Mouse (Mus musculus): Measurements from ENCODE around the gene Tmem40. TPM values are rescaled to one million over a fixed set of nuclear protein-coding genes. Genes with fewer than 3 reads are reported as not detected.
A peak's percentile ranks its signal among the peaks of the same experiment; 100 is the strongest.

The Tmem40 gene
- total and polyA plus RNA-seq, 3 experiments: not detected

DNA sequence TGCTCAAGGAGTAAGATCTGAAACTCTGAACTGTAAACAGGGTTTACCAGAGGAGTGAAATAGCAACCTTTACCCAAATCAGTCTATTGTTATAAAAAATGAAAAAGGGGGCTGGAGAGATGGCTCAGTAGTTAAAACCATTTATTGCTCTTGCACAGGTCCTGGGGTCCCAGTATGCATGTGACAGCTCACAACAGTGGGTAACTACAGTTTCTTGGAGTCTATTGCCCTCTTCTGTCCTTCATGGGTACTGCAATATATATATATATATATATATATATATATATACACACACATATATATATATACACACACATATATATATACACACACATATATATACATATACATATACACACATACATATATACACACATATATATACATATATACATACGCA is 10.4 kb upstream of the Tmem40 start:
- H3K36me3 ChIP-seq (replicated peaks in 1 of 2; ENCODE audit: control insufficient read depth in 1 of 2, insufficient read depth in 1 of 2, low read length in 1 of 2): peaks cover 0 to 6% of the 10 kb centered on the region in 2 experiments
- H3K79me2 ChIP-seq (replicated peaks; ENCODE audit: control insufficient read depth, extremely low read depth, insufficient read depth, poor library complexity, severe bottlenecking): peaks cover 4% of the 10 kb centered on the region
- H3K4me3 ChIP-seq (replicated peaks in 1 of 3; ENCODE audit: low read depth in 2 of 3, low read length in 2 of 3, poor library complexity in 1 of 3): no peak overlapping the region
- H3K9me3 ChIP-seq (replicated peaks; ENCODE audit: low read length): no peaks in the 10 kb centered on the region
- H3K4me1 ChIP-seq (ENCODE audit: control insufficient read depth in 1 of 2, insufficient read depth in 2 of 2): peaks cover 6 to 24% of the 10 kb centered on the region in 2 experiments
- no peak for DNase-seq (ENCODE audit: extremely low read depth)
- TF ChIP-seq CTCF (conservative IDR thresholded peaks at IDR 0.05 in 1 of 2, IDR thresholded peaks at IDR 0.05 in 1 of 2; ENCODE audit: low read depth in 2 of 2, low read length in 2 of 2): peak in 1 of 2 experiments; percentile 44; a peak in 2 of 4 replicates
- no peak for TF ChIP-seq TBP (conservative IDR thresholded peaks at IDR 0.05; ENCODE audit: low read depth, low read length)
- TF ChIP-seq RAD21 (IDR thresholded peaks at IDR 0.05; ENCODE audit: low read depth, low read length): peak; percentile 39
- no peaks in the 10 kb centered on the region for H3K27me3 ChIP-seq (replicated peaks)
- H3K27ac ChIP-seq (ENCODE audit: insufficient read depth, low read depth): no peak overlapping the region
- H3K4me2 ChIP-seq (ENCODE audit: insufficient read depth, low read depth, poor library complexity, severe bottlenecking): no peak overlapping the region
- dilution Hi-C loops (cut with MboI; ENCODE audit: extremely low pct_ligation_motif_present, extremely low pct_unique_long_range_greater_than_20kb, low sequenced_read_pairs): no loop called here
- H3K9ac ChIP-seq (ENCODE audit: insufficient read depth, low read depth): no peak overlapping the region
- in situ Hi-C loops (cut with MboI; ENCODE audit: low pct_ligation_motif_present, low pct_unique_long_range_greater_than_20kb, low sequenced_read_pairs): no loop called here

DNA sequence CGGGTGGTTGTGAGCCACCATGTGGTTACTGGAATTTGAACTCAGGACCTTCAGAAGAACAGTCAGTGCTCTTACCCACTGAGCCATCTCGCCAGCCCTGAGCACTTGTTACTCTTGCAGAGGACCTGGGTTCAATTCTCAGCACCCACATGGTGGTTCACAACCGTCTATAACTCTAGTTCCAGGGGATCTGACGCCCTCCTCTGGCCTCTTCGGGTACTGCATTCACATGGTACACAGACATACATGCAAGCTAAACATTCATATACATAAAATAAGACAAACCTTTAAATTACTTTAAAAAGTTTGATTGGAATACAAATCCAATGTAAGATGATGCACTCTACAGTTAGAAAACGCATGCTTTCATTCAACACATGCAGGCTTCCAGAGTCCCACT is 10.0 kb upstream of the Tmem40 start:
- H3K9ac ChIP-seq (ENCODE audit: insufficient read depth, low read depth): no peak overlapping the region
- in situ Hi-C loops (cut with MboI; ENCODE audit: low pct_ligation_motif_present, low pct_unique_long_range_greater_than_20kb, low sequenced_read_pairs): no loop called here
- TF ChIP-seq POLR2AphosphoS2 (IDR thresholded peaks at IDR 0.05; ENCODE audit: low read depth, low read length) (no peak), ZNF384 (IDR thresholded peaks at IDR 0.05; ENCODE audit: low read depth, low read length) (no peak), RCOR1 (conservative IDR thresholded peaks at IDR 0.05; ENCODE audit: low read depth, low read length) (no peak), MAX (IDR thresholded peaks at IDR 0.05; ENCODE audit: low read length) (no peak), JUND (conservative IDR thresholded peaks at IDR 0.05; ENCODE audit: low read depth, low read length) (no peak), USF1 (IDR thresholded peaks at IDR 0.05; ENCODE audit: low read depth, low read length) (no peak), CHD2 (IDR thresholded peaks at IDR 0.05; ENCODE audit: low read length) (no peak), ZKSCAN1 (IDR thresholded peaks at IDR 0.05; ENCODE audit: borderline replicate concordance, low read depth, low read length) (no peak)
- H3K36me3 ChIP-seq (replicated peaks in 1 of 2; ENCODE audit: control insufficient read depth in 1 of 2, insufficient read depth in 1 of 2, low read length in 1 of 2): peaks cover 0 to 5% of the 10 kb centered on the region in 2 experiments
- no peaks in the 10 kb centered on the region for H3K9me3 ChIP-seq (replicated peaks; ENCODE audit: low read length)
- dilution Hi-C loops (cut with MboI; ENCODE audit: extremely low pct_ligation_motif_present, extremely low pct_unique_long_range_greater_than_20kb, low sequenced_read_pairs): no loop called here
- H3K4me3 ChIP-seq (replicated peaks in 1 of 3; ENCODE audit: low read depth in 2 of 3, low read length in 2 of 3, poor library complexity in 1 of 3): no peak overlapping the region
- DNase-seq (ENCODE audit: extremely low read depth): no peak
- H3K27me3 ChIP-seq (replicated peaks): no peaks in the 10 kb centered on the region
- H3K27ac ChIP-seq (ENCODE audit: insufficient read depth, low read depth): no peak overlapping the region
- H3K4me1 ChIP-seq (ENCODE audit: control insufficient read depth in 1 of 2, insufficient read depth in 2 of 2): peaks cover 6 to 24% of the 10 kb centered on the region in 2 experiments
- peaks cover 4% of the 10 kb centered on the region for H3K79me2 ChIP-seq (replicated peaks; ENCODE audit: control insufficient read depth, extremely low read depth, insufficient read depth, poor library complexity, severe bottlenecking)
- H3K4me2 ChIP-seq (ENCODE audit: insufficient read depth, low read depth, poor library complexity, severe bottlenecking): no peak overlapping the region

DNA sequence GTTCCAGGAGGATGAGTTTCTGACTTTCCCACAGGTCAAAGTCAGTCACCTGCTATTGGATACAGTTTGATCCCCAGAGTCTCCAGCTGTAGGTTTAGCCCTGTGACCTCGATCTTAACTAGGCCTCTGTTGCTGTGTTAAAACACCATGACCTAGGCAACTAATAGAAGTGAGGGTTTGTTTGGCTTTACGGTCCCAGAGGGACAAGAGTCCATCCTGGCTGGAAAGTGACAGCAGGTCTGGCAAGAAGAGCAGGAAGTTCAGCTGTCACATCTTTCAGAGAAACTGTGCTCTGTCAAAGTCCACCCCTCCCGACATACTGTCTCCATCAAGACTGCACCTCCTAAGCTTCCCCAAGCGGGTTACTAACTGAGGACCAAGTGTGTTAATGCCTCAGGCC is 8.6 kb upstream of the Tmem40 start:
- Histone ChIP-seq H3K4me3 (replicated peaks in 1 of 3; ENCODE audit: low read depth in 2 of 3, low read length in 2 of 3, poor library complexity in 1 of 3) (no peak overlapping the region), H3K27ac (ENCODE audit: insufficient read depth, low read depth) (no peak overlapping the region), H3K9ac (ENCODE audit: insufficient read depth, low read depth) (no peak overlapping the region), H3K79me2 (replicated peaks; ENCODE audit: control insufficient read depth, extremely low read depth, insufficient read depth, poor library complexity, severe bottlenecking) (no peaks in the 10 kb centered on the region; the same call in 1 of the 2 replicates), H3K4me2 (ENCODE audit: insufficient read depth, low read depth, poor library complexity, severe bottlenecking) (no peak overlapping the region), H3K36me3 (replicated peaks in 1 of 2; ENCODE audit: control insufficient read depth in 1 of 2, insufficient read depth in 1 of 2, low read length in 1 of 2) (no peaks in the 10 kb centered on the region), H3K27me3 (replicated peaks) (no peaks in the 10 kb centered on the region), H3K4me1 (ENCODE audit: control insufficient read depth in 1 of 2, insufficient read depth in 2 of 2) (peaks cover 6 to 13% of the 10 kb centered on the region in 2 experiments), H3K9me3 (replicated peaks; ENCODE audit: low read length) (no peaks in the 10 kb centered on the region)
- TF ChIP-seq MXI1 (IDR thresholded peaks at IDR 0.05; ENCODE audit: low read depth, low read length) (no peak), NELFE (IDR thresholded peaks at IDR 0.05; ENCODE audit: low read depth, low read length) (no peak), JUND (conservative IDR thresholded peaks at IDR 0.05; ENCODE audit: low read depth, low read length) (no peak), TBP (conservative IDR thresholded peaks at IDR 0.05; ENCODE audit: low read depth, low read length) (no peak), E2F4 (IDR thresholded peaks at IDR 0.05; ENCODE audit: insufficient replicate concordance, low read depth, low read length) (no peak), NRF1 (IDR thresholded peaks at IDR 0.05; ENCODE audit: low read depth, low read length) (no peak), MAFK (IDR thresholded peaks at IDR 0.05; ENCODE audit: insufficient replicate concordance, low read length) (no peak), EP300 (IDR thresholded peaks at IDR 0.05; ENCODE audit: low read length) (no peak), RCOR1 (conservative IDR thresholded peaks at IDR 0.05; ENCODE audit: low read depth, low read length) (no peak), ETS1 (conservative IDR thresholded peaks at IDR 0.05; ENCODE audit: low read depth, low read length) (no peak), ZMIZ1 (IDR thresholded peaks at IDR 0.05; ENCODE audit: low read depth, low read length) (no peak), CTCF (conservative IDR thresholded peaks at IDR 0.05 in 1 of 2, IDR thresholded peaks at IDR 0.05 in 1 of 2; ENCODE audit: low read depth in 2 of 2, low read length in 2 of 2) (no peak), USF1 (IDR thresholded peaks at IDR 0.05; ENCODE audit: low read depth, low read length) (no peak), JUN (IDR thresholded peaks at IDR 0.05; ENCODE audit: insufficient read depth, low read depth, low read length) (no peak), MAZ (IDR thresholded peaks at IDR 0.05; ENCODE audit: low read depth, low read length) (no peak), SIN3A (IDR thresholded peaks at IDR 0.05; ENCODE audit: low read length) (no peak), USF2 (conservative IDR thresholded peaks at IDR 0.05; ENCODE audit: low read depth, low read length) (no peak), CHD2 (IDR thresholded peaks at IDR 0.05; ENCODE audit: low read length) (no peak), PAX5 (IDR thresholded peaks at IDR 0.05; ENCODE audit: low read length) (no peak), SMC3 (IDR thresholded peaks at IDR 0.05; ENCODE audit: low read depth, low read length) (no peak)
- dilution Hi-C loops (cut with MboI; ENCODE audit: extremely low pct_ligation_motif_present, extremely low pct_unique_long_range_greater_than_20kb, low sequenced_read_pairs) (no loop called here), in situ Hi-C loops (cut with MboI; ENCODE audit: low pct_ligation_motif_present, low pct_unique_long_range_greater_than_20kb, low sequenced_read_pairs) (no loop called here)
- DNase-seq (ENCODE audit: extremely low read depth): no peak

Measured in CH12.LX (cell line).